Mouse (Mus musculus): Measurements from ENCODE around the gene Stk36. TPM values are rescaled to one million over a fixed set of nuclear protein-coding genes. Genes with fewer than 3 reads are reported as not detected.

Stk36 gene
- total RNA-seq (2022), result 1 to 10 TPM in 1 of 4 experiments, under 1 TPM in 3; 0.63 to 1.9 (median 0.81) TPM

- DNase-seq (ENCODE audit: low spot score), result peak; percentile 93
Measured at GRCm38 (mm10) chr1:74601267-74601962, at the start of gene Stk36, which contains the start of gene Rnf25. Stk36 (plus strand) TSS chr1:74601445. Rnf25 (minus strand) TSS chr1:74601397.

DNA sequence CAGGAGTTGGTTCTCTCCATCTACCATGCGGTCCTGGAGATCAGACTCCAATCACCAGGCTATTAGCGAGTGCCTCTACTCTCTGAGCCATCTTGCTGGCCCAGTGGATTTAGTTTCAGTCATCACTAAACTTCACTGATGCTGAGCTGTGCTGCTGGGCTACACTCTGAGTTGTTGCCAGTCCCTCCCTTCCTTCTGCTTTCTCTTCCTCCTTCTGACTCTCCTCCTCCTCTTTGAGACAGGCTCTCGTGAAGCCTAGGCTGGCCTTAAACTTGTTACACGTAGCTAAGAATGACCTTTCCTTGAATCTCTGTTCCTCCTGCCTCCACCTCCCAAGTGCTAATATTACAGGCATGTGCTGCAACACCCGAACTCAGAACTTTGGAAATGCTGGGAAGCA is 42.2 kb upstream of the Stk36 start:
- DNase-seq (ENCODE audit: low spot score), result no peak

GRCm38 (mm10) chr1:74565834-74566233 is 35.4 kb upstream of the Stk36 start:
- DNase-seq (ENCODE audit: low spot score), result no peak

DNA sequence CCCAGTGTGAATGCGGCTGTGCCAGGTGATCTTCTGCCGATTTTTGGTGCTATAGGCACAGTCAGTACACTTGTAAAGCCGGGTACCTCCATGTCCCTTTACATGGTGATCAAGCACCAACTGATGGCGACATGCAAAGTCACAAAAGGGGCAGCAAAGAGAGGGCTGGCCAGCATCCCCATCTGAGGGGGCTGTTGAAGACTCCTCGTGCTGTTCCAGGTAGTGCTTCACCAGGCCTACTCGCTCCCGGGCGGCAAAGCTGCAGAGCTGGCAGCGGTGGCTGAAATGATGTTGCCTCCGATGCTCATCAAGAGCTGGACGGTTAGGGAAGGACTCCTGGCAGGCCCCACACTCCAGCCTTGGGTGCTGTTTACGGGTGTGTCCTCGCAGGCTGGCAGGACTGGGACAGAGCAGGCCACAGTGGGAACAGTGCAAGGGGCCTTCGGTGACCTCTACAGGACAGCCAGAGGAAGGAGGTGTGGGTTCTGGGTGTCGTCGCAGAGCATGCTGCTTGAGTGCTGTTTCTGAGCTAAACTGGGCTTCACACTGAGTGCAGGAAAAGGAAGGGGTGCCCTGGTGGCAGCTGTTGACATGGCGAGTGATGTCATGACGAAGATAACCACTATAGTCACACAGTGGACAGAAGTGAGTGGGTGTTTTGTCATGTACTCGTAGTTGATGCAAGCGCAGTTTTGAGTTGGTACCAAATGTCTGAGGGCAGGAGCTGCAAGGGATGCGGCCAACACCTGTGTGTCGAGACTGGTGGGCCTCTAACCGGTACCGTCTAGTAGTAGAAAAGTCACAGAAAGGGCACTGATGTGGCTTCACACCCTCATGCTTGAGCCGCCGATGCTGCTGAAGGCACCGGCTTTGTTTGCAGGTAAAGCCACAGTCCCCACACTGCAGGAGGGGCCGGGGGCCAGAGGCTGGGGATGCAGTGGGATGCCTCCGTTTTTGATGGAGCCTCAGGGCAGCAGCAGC is 31.2 kb upstream of the Stk36 start:
- DNase-seq (ENCODE audit: low spot score), result no peak

GRCm38 (mm10) chr1:74582621-74583020 is 18.6 kb upstream of the Stk36 start:
- DNase-seq (ENCODE audit: low spot score), result no peak

GRCm38 (mm10) chr1:74584616-74585398 is 16.4 kb upstream of the Stk36 start:
- peak; percentile 48 for DNase-seq (ENCODE audit: low spot score)

DNA sequence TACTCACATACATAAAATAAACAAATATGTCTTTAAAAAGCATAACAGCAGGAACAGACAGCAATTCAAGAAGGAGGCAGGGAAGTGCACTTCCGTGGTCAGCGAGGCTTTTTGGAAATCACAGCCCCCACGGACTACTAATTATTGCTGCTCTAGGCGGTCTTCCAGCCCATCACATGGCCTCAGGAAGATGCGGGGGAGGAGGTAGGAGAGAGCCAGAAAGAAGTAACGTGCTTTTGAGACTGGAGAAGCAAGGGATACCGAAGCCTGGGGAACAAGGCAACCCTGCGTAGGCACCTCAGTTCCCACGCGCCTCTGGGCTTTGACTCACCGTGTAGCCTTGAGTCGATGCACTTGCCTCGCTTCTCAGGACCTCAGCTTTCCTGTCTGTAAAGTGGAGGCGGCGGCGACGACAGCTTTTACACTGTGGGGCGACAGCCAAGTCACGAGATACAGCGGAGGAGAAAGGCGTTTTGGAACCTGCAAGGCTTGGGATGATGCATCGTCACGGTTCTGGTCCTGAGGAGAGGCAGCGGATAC is 13.9 kb upstream of the Stk36 start:
- no peak for DNase-seq (ENCODE audit: low spot score)

- peak; percentile 100 for DNase-seq (ENCODE audit: low spot score)
Measured at GRCm38 (mm10) chr1:74587773-74588445, 13.3 kb upstream of the Stk36 start, which contains the start of the genes Zfp142 and Bcs1l. Zfp142 (minus strand) TSS chr1:74588246. Bcs1l (plus strand) TSS chr1:74588289.

GRCm38 (mm10) chr1:74594434-74594833 is 6.8 kb upstream of the Stk36 start:
- no peak for DNase-seq (ENCODE audit: low spot score)

- DNase-seq (ENCODE audit: low spot score), result no peak
Measured at GRCm38 (mm10) chr1:74600501-74601266, 561 bp upstream of the Stk36 start.

DNA sequence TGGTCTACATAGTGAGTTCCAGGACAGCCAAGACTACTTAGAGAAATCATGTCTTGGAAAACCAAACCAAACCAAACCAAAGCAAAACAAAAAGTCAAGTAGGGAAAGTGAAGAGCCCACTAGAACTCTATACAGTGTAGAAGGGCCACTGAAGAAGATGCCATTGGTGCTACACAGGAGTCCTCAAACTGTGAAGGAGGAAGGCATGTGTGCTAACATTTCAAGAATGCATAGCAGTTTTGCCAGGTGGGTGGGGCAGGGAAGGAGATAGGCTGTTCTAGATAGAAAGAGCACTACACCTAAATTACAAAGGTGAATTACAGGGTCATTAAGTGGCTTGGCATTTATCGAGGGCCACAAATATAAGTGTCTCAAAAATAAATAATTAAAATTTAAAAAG is 22.9 kb downstream of the Stk36 start:
- DNase-seq (ENCODE audit: low spot score), result no peak

- DNase-seq (ENCODE audit: low spot score), result no peak
Measured at GRCm38 (mm10) chr1:74626076-74626475, 24.8 kb downstream of the Stk36 start.

- DNase-seq (ENCODE audit: low spot score), result no peak
Measured at GRCm38 (mm10) chr1:74628001-74628400, 26.8 kb downstream of the Stk36 start.

DNA sequence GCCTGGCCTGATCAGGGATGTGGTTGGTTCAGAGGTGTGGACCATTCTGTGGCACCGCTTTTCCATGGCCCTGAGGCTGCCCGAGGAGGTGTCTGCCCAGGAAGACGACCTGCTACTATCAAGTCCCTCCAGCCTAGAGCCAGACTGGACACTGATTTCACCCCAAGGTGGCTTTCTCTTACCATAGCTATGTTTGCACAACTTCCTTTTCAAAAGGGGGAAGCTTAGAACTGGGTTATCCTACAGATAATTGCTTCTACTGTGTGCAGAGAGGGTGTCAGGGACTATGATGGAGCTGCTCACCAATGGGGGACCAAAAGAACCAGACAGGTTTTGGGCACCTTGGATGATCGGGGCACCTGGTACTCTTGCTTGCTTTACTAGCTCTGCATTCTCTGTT is 31.5 kb downstream of the Stk36 start:
- DNase-seq (ENCODE audit: low spot score), result no peak

DNA sequence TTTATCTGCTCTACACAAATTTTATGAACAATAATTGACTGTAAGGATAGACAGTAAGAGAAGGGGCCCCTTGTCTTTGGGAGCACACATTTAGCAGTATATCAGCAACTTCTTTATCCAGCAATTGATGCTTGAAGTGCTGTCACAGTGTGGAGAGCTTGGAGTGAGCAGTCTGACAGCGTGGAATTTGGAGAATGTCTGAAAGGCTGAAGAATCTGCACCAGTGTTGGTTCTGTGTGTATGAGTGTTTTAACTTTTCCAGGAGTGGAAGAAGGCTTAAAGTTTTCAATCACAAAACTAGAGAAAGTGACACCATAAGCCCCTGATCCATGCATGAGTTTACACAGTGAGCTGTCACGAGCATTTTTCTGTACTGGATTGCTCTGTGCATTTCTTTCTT is 42.3 kb downstream of the Stk36 start:
- no peak for DNase-seq (ENCODE audit: low spot score)

GRCm38 (mm10) chr1:74643926-74644325 is 42.7 kb downstream of the Stk36 start:
- no peak for DNase-seq (ENCODE audit: low spot score)

- DNase-seq (ENCODE audit: low spot score), result peak; percentile 94
Measured at GRCm38 (mm10) chr1:74661448-74662195, 60.4 kb downstream of the Stk36 start, which contains the start of gene Ttll4. Ttll4 (plus strand) TSS chr1:74661745.

DNA sequence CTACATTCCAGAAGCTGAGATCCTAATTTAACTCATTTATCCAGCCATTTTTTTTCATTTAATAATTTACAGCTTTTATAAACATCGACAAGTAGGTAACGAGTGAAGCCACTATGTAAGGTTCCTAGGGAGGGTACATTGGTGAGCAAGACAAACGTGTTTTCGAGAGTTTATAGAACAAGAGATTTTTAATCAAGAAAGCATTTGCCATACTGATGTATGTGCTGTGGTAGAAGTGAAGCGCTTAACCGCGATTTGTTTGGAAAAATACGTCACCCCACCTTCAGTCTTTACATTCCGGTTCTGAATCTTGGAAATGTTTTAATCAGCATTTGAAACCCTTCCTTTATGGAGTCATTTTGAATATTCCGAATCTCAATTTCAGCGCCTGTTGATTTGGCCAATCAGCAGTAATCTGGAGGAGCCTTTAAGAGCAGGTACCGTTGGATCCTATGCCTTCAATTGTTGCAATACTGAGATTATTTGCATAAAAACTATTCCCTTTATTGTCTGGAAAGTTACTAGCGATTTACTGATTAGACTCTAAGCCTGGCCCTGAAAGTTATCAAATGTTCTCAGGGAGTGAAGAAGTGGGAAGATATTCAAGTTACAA is 61.1 kb downstream of the Stk36 start:
- no peak for DNase-seq (ENCODE audit: low spot score)

GRCm38 (mm10) chr1:74665153-74665552 is 63.9 kb downstream of the Stk36 start:
- DNase-seq (ENCODE audit: low spot score), result no peak

All from heart, adult 8-10 months (tissue).